28 mouse cellular contexts compared by ENCODE assay signal in the genomic region with DNA sequence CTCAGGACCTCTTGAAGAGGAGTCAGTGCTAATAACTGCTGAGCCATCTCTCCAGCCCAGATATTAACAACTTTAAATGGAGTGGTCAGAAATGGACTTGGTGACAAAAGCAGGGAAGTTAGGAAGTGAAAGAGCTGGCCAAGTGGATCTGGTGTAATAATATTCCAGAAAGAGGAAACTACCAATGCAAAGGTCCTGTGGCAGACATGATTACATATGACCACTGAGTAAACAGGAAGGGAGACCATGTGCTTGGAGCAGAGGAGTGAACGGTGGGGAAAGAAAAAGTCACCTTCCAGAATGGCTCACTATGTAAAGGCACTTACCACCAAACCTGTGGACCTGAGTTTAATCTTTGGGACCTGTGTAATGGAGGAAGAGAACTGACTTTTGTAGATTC.
"Had no signal": no experiment of that assay in that cellular context is flagged by ENCODE, and none has a peak within 500 bp of the region (broad histone marks: within the 10 kb centered on the region; RNA-seq: fewer than 3 reads in every experiment).

No protein-coding gene starts in this region.

- H3K36me3 ChIP-seq: heart, embryonic 13.5 days; heart, embryonic 15.5 days; hindbrain, embryonic 13.5 days; intestine, embryonic 15.5 days; kidney, embryonic 15.5 days; limb, embryonic 10.5 days; limb, embryonic 12.5 days; liver, embryonic 13.5 days had no signal

- H3K4me2 ChIP-seq: heart, embryonic 11.5 days; heart, embryonic 13.5 days; heart, embryonic 15.5 days; hindbrain, embryonic 13.5 days; intestine, embryonic 15.5 days; kidney, embryonic 15.5 days; limb, embryonic 12.5 days; liver, embryonic 11.5 days; liver, embryonic 13.5 days had no signal

- H3K4me3 ChIP-seq: gastrocnemius, adult 2 months; heart, adult 2 months; heart, embryonic 13.5 days; heart, embryonic 15.5 days; hindbrain, embryonic 13.5 days; intestine, embryonic 15.5 days; kidney, embryonic 15.5 days; limb, embryonic 10.5 days; limb, embryonic 12.5 days; liver, embryonic 13.5 days had no signal

- H3K27ac ChIP-seq: gastrocnemius, adult 2 months; heart, adult 2 months; heart, embryonic 13.5 days; heart, embryonic 15.5 days; hindbrain, embryonic 13.5 days; intestine, embryonic 15.5 days; kidney, embryonic 15.5 days; kidney, postnatal 0 days; limb, embryonic 10.5 days; limb, embryonic 12.5 days; liver, embryonic 13.5 days had no signal

- H3K9ac ChIP-seq: heart, embryonic 13.5 days; heart, embryonic 15.5 days; hindbrain, embryonic 13.5 days; intestine, embryonic 15.5 days; kidney, embryonic 15.5 days; limb, embryonic 12.5 days; liver, embryonic 13.5 days had no signal

- H3K9me3 ChIP-seq: heart, embryonic 13.5 days; heart, embryonic 15.5 days; hindbrain, embryonic 13.5 days; intestine, embryonic 15.5 days; kidney, embryonic 15.5 days; limb, embryonic 10.5 days; limb, embryonic 12.5 days; liver, embryonic 13.5 days had no signal

- DNase-seq: gastrocnemius, adult 2 months; gastrocnemius, postnatal 10 days; gastrocnemius, postnatal 25 days; heart, adult 11 months; heart, adult 2 months; heart, postnatal 14 days; heart, postnatal 36 days; kidney, adult 18-20 months; kidney, adult 8-10 months; kidney, postnatal 14 days; kidney, postnatal 36 days; layer of hippocampus, adult 9-11 months; layer of hippocampus, postnatal 36 days; liver; liver, embryonic 13.5 days had no signal

- ATAC-seq: hindbrain, embryonic 16.5 days; inflammation-experienced regulatory T-cells, adult 6 months; intestine, embryonic 15.5 days; intestine, postnatal 0 days had no signal

- H3K27me3 ChIP-seq: hindbrain, embryonic 13.5 days; intestine, embryonic 15.5 days; kidney, embryonic 15.5 days; limb, embryonic 12.5 days; liver, embryonic 13.5 days had no signal

- H3K4me1 ChIP-seq: hindbrain, embryonic 13.5 days; intestine, embryonic 15.5 days; kidney, embryonic 15.5 days; limb, embryonic 10.5 days; limb, embryonic 12.5 days had no signal
